Mouse (Mus musculus): ENCODE results near the gene Sh3pxd2a. TPM values are rescaled to one million over a fixed set of nuclear protein-coding genes. Genes with fewer than 3 reads are reported as not detected.

Sh3pxd2a gene
- total and polyA plus RNA-seq, 3 experiments, result 1.3 to 4.6 (median 3.2) TPM

DNA sequence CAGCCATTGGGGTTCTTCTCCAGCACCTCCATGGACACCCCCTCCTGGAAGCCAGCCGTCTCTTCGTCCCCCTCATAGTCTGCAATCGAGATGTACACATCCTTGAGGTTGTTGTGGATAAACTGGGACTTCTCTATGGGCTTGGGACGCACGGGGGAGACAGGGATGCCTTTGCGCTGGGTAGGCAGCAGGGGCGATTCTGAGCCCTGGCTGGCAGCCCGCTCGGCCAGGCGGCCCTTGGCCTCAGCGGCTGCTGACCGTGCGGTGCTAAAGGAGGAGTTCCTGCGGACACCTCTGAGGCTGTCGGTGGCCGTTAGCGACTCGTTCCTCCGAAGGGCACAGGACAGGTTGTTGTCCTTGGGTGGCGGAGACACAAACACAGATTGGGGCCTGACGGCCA lies 197.1 kb downstream of the Sh3pxd2a start:
- Histone ChIP-seq H3K4me2 (ENCODE audit: insufficient read depth, low read depth, poor library complexity, severe bottlenecking) (no peak overlapping the region), H3K36me3 (replicated peaks in 1 of 2; ENCODE audit: control insufficient read depth in 1 of 2, insufficient read depth in 1 of 2, low read length in 1 of 2) (peaks cover 3 to 60% of the 10 kb centered on the region in 2 experiments), H3K27me3 (replicated peaks) (no peaks in the 10 kb centered on the region), H3K27ac (ENCODE audit: insufficient read depth, low read depth) (no peak overlapping the region), H3K4me3 (replicated peaks in 1 of 3; ENCODE audit: low read depth in 2 of 3, low read length in 2 of 3, poor library complexity in 1 of 3) (no peak overlapping the region), H3K9me3 (replicated peaks; ENCODE audit: low read length) (no peaks in the 10 kb centered on the region), H3K4me1 (ENCODE audit: control insufficient read depth in 1 of 2, insufficient read depth in 2 of 2) (no peaks in the 10 kb centered on the region), H3K79me2 (replicated peaks; ENCODE audit: control insufficient read depth, extremely low read depth, insufficient read depth, poor library complexity, severe bottlenecking) (no peaks in the 10 kb centered on the region), H3K9ac (ENCODE audit: insufficient read depth, low read depth) (no peak overlapping the region)
- in situ Hi-C loops (cut with MboI; ENCODE audit: low pct_ligation_motif_present, low pct_unique_long_range_greater_than_20kb, low sequenced_read_pairs) (loop anchor here (10.0 kb wide), 1 partner anchor 92 kb away; the partner anchor contains the start of gene Neurl1a), dilution Hi-C loops (cut with MboI; ENCODE audit: extremely low pct_ligation_motif_present, extremely low pct_unique_long_range_greater_than_20kb, low sequenced_read_pairs) (no loop called here)
- DNase-seq (ENCODE audit: extremely low read depth), result no peak
- TF ChIP-seq MAFK (IDR thresholded peaks at IDR 0.05; ENCODE audit: insufficient replicate concordance, low read length) (no peak), ETS1 (conservative IDR thresholded peaks at IDR 0.05; ENCODE audit: low read depth, low read length) (no peak), USF1 (IDR thresholded peaks at IDR 0.05; ENCODE audit: low read depth, low read length) (no peak), CHD1 (IDR thresholded peaks at IDR 0.05; ENCODE audit: low read depth, low read length) (no peak), MXI1 (IDR thresholded peaks at IDR 0.05; ENCODE audit: low read depth, low read length) (no peak), MEF2A (IDR thresholded peaks at IDR 0.05; ENCODE audit: borderline replicate concordance, low read depth, low read length) (no peak), IRF4 (IDR thresholded peaks at IDR 0.05; ENCODE audit: low read depth, low read length) (no peak), SIN3A (IDR thresholded peaks at IDR 0.05; ENCODE audit: low read length) (no peak), ZMIZ1 (IDR thresholded peaks at IDR 0.05; ENCODE audit: low read depth, low read length) (no peak)

GRCm38 (mm10) chr19:47266070-47266801 lies 198.0 kb downstream of the Sh3pxd2a start:
- H3K4me1 ChIP-seq (ENCODE audit: control insufficient read depth in 1 of 2, insufficient read depth in 2 of 2), result no peaks in the 10 kb centered on the region
- peaks cover 3 to 53% of the 10 kb centered on the region in 2 experiments for H3K36me3 ChIP-seq (replicated peaks in 1 of 2; ENCODE audit: control insufficient read depth in 1 of 2, insufficient read depth in 1 of 2, low read length in 1 of 2)
- no peak for DNase-seq (ENCODE audit: extremely low read depth)
- no peak overlapping the region for H3K27ac ChIP-seq (ENCODE audit: insufficient read depth, low read depth)
- H3K79me2 ChIP-seq (replicated peaks; ENCODE audit: control insufficient read depth, extremely low read depth, insufficient read depth, poor library complexity, severe bottlenecking), result no peaks in the 10 kb centered on the region
- no peak overlapping the region for H3K9ac ChIP-seq (ENCODE audit: insufficient read depth, low read depth)
- in situ Hi-C loops (cut with MboI; ENCODE audit: low pct_ligation_motif_present, low pct_unique_long_range_greater_than_20kb, low sequenced_read_pairs), result loop anchor here (10.0 kb wide), 1 partner anchor 91 kb away; the partner anchor contains the start of gene Neurl1a
- H3K27me3 ChIP-seq (replicated peaks), result no peaks in the 10 kb centered on the region
- no peak overlapping the region for H3K4me3 ChIP-seq (replicated peaks in 1 of 3; ENCODE audit: low read depth in 2 of 3, low read length in 2 of 3, poor library complexity in 1 of 3)
- no peaks in the 10 kb centered on the region for H3K9me3 ChIP-seq (replicated peaks; ENCODE audit: low read length)
- no peak overlapping the region for H3K4me2 ChIP-seq (ENCODE audit: insufficient read depth, low read depth, poor library complexity, severe bottlenecking)
- TF ChIP-seq EP300 (IDR thresholded peaks at IDR 0.05; ENCODE audit: low read length), result no peak
- TF ChIP-seq ELF1 (IDR thresholded peaks at IDR 0.05; ENCODE audit: low read depth, low read length), result no peak
- TF ChIP-seq HCFC1 (IDR thresholded peaks at IDR 0.05; ENCODE audit: low read depth, low read length), result no peak
- TF ChIP-seq POLR2A (IDR thresholded peaks at IDR 0.05; ENCODE audit: low read depth, low read length), result no peak
- TF ChIP-seq MAFK (IDR thresholded peaks at IDR 0.05; ENCODE audit: insufficient replicate concordance, low read length), result no peak
- TF ChIP-seq USF1 (IDR thresholded peaks at IDR 0.05; ENCODE audit: low read depth, low read length), result no peak
- no peak for TF ChIP-seq MAZ (IDR thresholded peaks at IDR 0.05; ENCODE audit: low read depth, low read length)
- no peak for TF ChIP-seq ZNF384 (IDR thresholded peaks at IDR 0.05; ENCODE audit: low read depth, low read length)
- no peak for TF ChIP-seq IRF4 (IDR thresholded peaks at IDR 0.05; ENCODE audit: low read depth, low read length)
- no peak for TF ChIP-seq BHLHE40 (IDR thresholded peaks at IDR 0.05; ENCODE audit: low read depth, low read length)
- TF ChIP-seq POLR2AphosphoS2 (IDR thresholded peaks at IDR 0.05; ENCODE audit: low read depth, low read length), result no peak
- TF ChIP-seq RCOR1 (conservative IDR thresholded peaks at IDR 0.05; ENCODE audit: low read depth, low read length), result no peak
- TF ChIP-seq TBP (conservative IDR thresholded peaks at IDR 0.05; ENCODE audit: low read depth, low read length), result no peak
- TF ChIP-seq MYC (IDR thresholded peaks at IDR 0.05; ENCODE audit: low read depth, low read length), result no peak
- dilution Hi-C loops (cut with MboI; ENCODE audit: extremely low pct_ligation_motif_present, extremely low pct_unique_long_range_greater_than_20kb, low sequenced_read_pairs), result no loop called here

Data from CH12.LX (cell line).